Mouse (Mus musculus): ENCODE results near the gene Ntf3.

The Ntf3 gene

GRCm38 (mm10) chr6:126096085-126096484, 70.6 kb downstream of the Ntf3 start:
- Histone ChIP-seq H3K4me1 (replicated peaks; ENCODE audit: low read depth, low read length) (peaks cover 8% of the 10 kb centered on the region), H3K27me3 (ENCODE audit: insufficient read depth, low read length) (peaks cover 3% of the 10 kb centered on the region), H3K9me3 (ENCODE audit: low read length) (peaks cover 16% of the 10 kb centered on the region), H3K36me3 (ENCODE audit: insufficient read depth, low read length) (no peaks in the 10 kb centered on the region), H3K4me3 (replicated peaks; ENCODE audit: low read length) (no peak overlapping the region)
- TF ChIP-seq POU5F1 (IDR thresholded peaks at IDR 0.05; ENCODE audit: borderline replicate concordance, low read length): no peak

GRCm38 (mm10) chr6:126095041-126095440, 71.7 kb downstream of the Ntf3 start:
- H3K9me3 ChIP-seq (ENCODE audit: low read length): peaks cover 9% of the 10 kb centered on the region
- peaks cover 8% of the 10 kb centered on the region for H3K4me1 ChIP-seq (replicated peaks; ENCODE audit: low read depth, low read length)
- TF ChIP-seq CTCF (conservative IDR thresholded peaks at IDR 0.05; ENCODE audit: low read length): no peak
- TF ChIP-seq POU5F1 (IDR thresholded peaks at IDR 0.05; ENCODE audit: borderline replicate concordance, low read length): no peak
- no peak for TF ChIP-seq NANOG (IDR thresholded peaks at IDR 0.05; ENCODE audit: borderline replicate concordance, low read length)
- H3K27me3 ChIP-seq (ENCODE audit: insufficient read depth, low read length): peaks cover 5% of the 10 kb centered on the region; the same call in 1 of the 2 replicates
- H3K4me3 ChIP-seq (replicated peaks; ENCODE audit: low read length): no peak overlapping the region
- no peaks in the 10 kb centered on the region for H3K36me3 ChIP-seq (ENCODE audit: insufficient read depth, low read length)

GRCm38 (mm10) chr6:126092026-126092425, 74.7 kb downstream of the Ntf3 start:
- no peaks in the 10 kb centered on the region for H3K9me3 ChIP-seq (ENCODE audit: low read length)
- no peak overlapping the region for H3K4me3 ChIP-seq (replicated peaks; ENCODE audit: low read length)
- H3K4me1 ChIP-seq (replicated peaks; ENCODE audit: low read depth, low read length): peaks cover 8% of the 10 kb centered on the region
- no peaks in the 10 kb centered on the region for H3K36me3 ChIP-seq (ENCODE audit: insufficient read depth, low read length)
- TF ChIP-seq NANOG (IDR thresholded peaks at IDR 0.05; ENCODE audit: borderline replicate concordance, low read length) (no peak), CTCF (conservative IDR thresholded peaks at IDR 0.05; ENCODE audit: low read length) (no peak), POU5F1 (IDR thresholded peaks at IDR 0.05; ENCODE audit: borderline replicate concordance, low read length) (no peak)
- peaks cover 5% of the 10 kb centered on the region; the same call in 1 of the 2 replicates for H3K27me3 ChIP-seq (ENCODE audit: insufficient read depth, low read length)

DNA sequence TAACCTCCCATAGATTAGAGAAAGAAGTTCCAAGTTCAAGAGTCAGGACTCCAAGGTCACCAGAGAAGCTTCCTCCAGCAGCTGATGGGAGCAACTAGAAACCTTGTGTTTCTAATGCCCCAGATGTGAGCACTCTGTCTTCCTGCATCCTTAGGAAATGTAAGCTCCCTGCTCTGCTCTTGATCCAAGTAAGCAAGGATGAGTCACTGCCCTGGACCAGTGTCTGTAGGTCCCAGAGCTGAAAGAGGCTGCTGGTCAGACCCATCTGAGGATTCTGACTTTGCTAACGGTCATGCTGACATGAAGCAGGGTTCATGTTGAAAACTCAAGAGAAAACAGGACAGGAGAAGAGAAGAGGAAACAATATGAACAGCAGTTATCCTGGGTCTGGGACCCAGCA, 76.6 kb downstream of the Ntf3 start:
- H3K9me3 ChIP-seq (ENCODE audit: low read length): no peaks in the 10 kb centered on the region
- H3K36me3 ChIP-seq (ENCODE audit: insufficient read depth, low read length): no peaks in the 10 kb centered on the region
- peaks cover 8% of the 10 kb centered on the region; the same call in 1 of the 2 replicates for H3K27me3 ChIP-seq (ENCODE audit: insufficient read depth, low read length)
- H3K4me1 ChIP-seq (replicated peaks; ENCODE audit: low read depth, low read length): peaks cover 8% of the 10 kb centered on the region
- H3K4me3 ChIP-seq (replicated peaks; ENCODE audit: low read length): no peak overlapping the region
- TF ChIP-seq CTCF (conservative IDR thresholded peaks at IDR 0.05; ENCODE audit: low read length) (no peak), NANOG (IDR thresholded peaks at IDR 0.05; ENCODE audit: borderline replicate concordance, low read length) (no peak), POU5F1 (IDR thresholded peaks at IDR 0.05; ENCODE audit: borderline replicate concordance, low read length) (no peak)

DNA sequence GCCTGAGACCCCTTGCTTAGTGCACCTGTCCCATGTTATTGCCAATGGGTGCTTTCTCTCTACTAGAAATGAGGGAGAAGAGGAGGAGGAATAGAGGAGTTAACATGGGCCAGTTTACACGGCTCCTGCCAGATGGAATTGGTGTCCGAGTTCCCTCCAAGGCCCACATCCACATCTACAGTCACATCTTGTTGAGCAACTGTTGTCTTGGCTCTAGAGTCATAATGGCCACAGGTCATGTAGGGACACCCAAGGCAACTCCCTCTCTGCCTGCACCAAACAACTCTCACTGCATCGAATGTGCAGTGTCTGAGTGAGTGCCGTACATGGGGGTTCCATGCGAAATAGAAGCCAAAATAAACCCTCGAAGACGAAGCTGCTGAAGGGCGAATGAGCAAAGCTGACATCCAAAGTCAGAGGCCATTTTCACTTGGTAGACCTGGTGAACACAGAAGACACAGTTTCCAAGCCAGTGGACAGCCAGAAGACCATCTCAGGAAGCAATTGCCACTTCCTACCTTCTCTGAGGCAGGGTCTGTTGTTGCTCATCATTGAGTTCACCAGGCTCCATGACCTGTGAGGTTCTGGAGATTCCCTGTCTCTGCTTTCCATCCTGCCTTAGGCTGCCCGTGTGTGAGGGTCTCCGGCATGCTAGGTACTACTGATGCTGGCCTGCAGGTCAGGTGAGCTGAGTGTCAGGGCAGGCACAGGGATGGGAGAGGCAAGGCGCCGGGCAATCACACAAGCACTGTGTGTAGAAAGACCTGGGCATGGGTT, 78.0 kb downstream of the Ntf3 start:
- no peaks in the 10 kb centered on the region for H3K9me3 ChIP-seq (ENCODE audit: low read length)
- H3K4me1 ChIP-seq (replicated peaks; ENCODE audit: low read depth, low read length): peaks cover 8% of the 10 kb centered on the region
- no peak for TF ChIP-seq POU5F1 (IDR thresholded peaks at IDR 0.05; ENCODE audit: borderline replicate concordance, low read length)
- no peak for TF ChIP-seq CTCF (conservative IDR thresholded peaks at IDR 0.05; ENCODE audit: low read length)
- no peak for TF ChIP-seq NANOG (IDR thresholded peaks at IDR 0.05; ENCODE audit: borderline replicate concordance, low read length)
- H3K27me3 ChIP-seq (ENCODE audit: insufficient read depth, low read length): peaks cover 8% of the 10 kb centered on the region; the same call in 1 of the 2 replicates
- no peaks in the 10 kb centered on the region for H3K36me3 ChIP-seq (ENCODE audit: insufficient read depth, low read length)
- H3K4me3 ChIP-seq (replicated peaks; ENCODE audit: low read length): no peak overlapping the region

DNA sequence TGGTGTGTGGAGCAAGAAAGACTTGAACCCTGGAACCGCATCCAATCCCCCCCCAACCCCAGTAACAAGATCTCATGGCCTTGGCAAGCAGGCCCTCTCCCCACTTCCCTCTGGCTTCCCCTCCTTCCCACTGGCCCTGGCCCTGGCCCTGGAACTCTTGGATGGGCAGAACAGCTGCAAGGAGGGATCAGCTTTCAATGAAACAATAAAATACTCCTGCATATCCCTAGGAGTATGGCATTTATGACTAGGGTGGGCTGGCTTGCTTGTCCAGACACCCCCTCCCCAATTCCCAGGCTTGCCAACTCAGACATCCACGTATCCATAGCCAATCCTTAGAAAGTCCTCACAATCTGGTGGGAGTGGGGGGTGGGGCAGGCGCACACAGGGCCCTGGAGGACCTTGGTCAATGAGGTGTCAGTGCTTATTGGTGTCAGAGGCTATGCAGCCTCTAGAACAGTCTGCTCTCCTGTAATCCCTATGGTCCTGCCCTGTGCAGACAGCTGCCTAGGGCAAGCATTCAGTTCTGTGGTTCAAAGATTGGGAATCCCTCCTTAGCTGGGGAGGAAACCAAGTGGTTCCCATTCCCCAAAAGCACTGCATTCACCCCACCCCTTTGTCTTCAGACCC, 80.3 kb downstream of the Ntf3 start:
- Histone ChIP-seq H3K4me3 (replicated peaks; ENCODE audit: low read length) (no peak overlapping the region), H3K4me1 (replicated peaks; ENCODE audit: low read depth, low read length) (no peaks in the 10 kb centered on the region), H3K27me3 (ENCODE audit: insufficient read depth, low read length) (peaks cover 8% of the 10 kb centered on the region; the same call in 1 of the 2 replicates), H3K36me3 (ENCODE audit: insufficient read depth, low read length) (no peaks in the 10 kb centered on the region), H3K9me3 (ENCODE audit: low read length) (no peaks in the 10 kb centered on the region)
- no peak for TF ChIP-seq CTCF (conservative IDR thresholded peaks at IDR 0.05; ENCODE audit: low read length)

DNA sequence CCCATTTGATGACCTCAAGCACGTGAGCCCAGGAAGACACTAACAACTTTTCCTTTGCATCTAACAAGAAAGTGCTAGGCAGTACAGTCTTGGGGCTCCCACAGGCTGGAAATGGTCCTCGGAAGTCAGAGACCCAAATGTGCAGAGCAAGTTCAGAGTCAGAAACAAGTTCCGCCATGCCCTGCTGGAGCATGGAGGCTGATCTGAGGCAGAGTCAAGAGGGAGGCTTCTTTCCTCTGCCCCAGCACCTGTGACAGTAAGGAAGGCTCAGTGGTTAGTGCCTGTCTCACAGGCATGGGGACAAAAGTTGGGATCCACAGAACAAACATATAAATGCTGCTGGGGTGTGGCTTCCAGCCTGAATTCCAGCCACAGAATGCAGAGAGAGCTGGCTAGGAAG, 86.2 kb downstream of the Ntf3 start:
- Histone ChIP-seq H3K4me1 (replicated peaks; ENCODE audit: low read depth, low read length) (no peaks in the 10 kb centered on the region), H3K27me3 (ENCODE audit: insufficient read depth, low read length) (peaks cover 3% of the 10 kb centered on the region; the same call in 1 of the 2 replicates), H3K4me3 (replicated peaks; ENCODE audit: low read length) (no peak overlapping the region), H3K36me3 (ENCODE audit: insufficient read depth, low read length) (no peaks in the 10 kb centered on the region), H3K9me3 (ENCODE audit: low read length) (no peaks in the 10 kb centered on the region)
- no peak for TF ChIP-seq CTCF (conservative IDR thresholded peaks at IDR 0.05; ENCODE audit: low read length)
- TF ChIP-seq POU5F1 (IDR thresholded peaks at IDR 0.05; ENCODE audit: borderline replicate concordance, low read length): no peak
- no peak for TF ChIP-seq NANOG (IDR thresholded peaks at IDR 0.05; ENCODE audit: borderline replicate concordance, low read length)

GRCm38 (mm10) chr6:126057706-126058105, 109.0 kb downstream of the Ntf3 start:
- H3K4me1 ChIP-seq (replicated peaks; ENCODE audit: low read depth, low read length): no peaks in the 10 kb centered on the region
- no peaks in the 10 kb centered on the region for H3K36me3 ChIP-seq (ENCODE audit: insufficient read depth, low read length)
- H3K9me3 ChIP-seq (ENCODE audit: low read length): no peaks in the 10 kb centered on the region
- TF ChIP-seq CTCF (conservative IDR thresholded peaks at IDR 0.05; ENCODE audit: low read length): no peak
- no peak for TF ChIP-seq NANOG (IDR thresholded peaks at IDR 0.05; ENCODE audit: borderline replicate concordance, low read length)
- no peak for TF ChIP-seq POU5F1 (IDR thresholded peaks at IDR 0.05; ENCODE audit: borderline replicate concordance, low read length)
- H3K27me3 ChIP-seq (ENCODE audit: insufficient read depth, low read length): 0 out of 2 replicates have a peak, but pooled peaks cover 3% of the 10 kb centered on the region
- H3K4me3 ChIP-seq (replicated peaks; ENCODE audit: low read length): no peak overlapping the region
